Mouse (Mus musculus): ENCODE data around the gene Dagla.
A peak's percentile ranks its signal among the peaks of the same experiment; 100 is the strongest.

GRCm38 (mm10) chr19:10266196-10266850, 38.4 kb downstream of the Dagla start:
- TF ChIP-seq CTCF (IDR thresholded peaks at IDR 0.05) = peak; percentile 85
- TF ChIP-seq POLR2A (IDR thresholded peaks at IDR 0.05; ENCODE audit: insufficient read depth, low read depth, low read length) = no peak

All from heart, adult 2 months (tissue).